Mouse (Mus musculus) thymus, adult 2 months (tissue): ENCODE measurements around the gene Plgrkt. TPM values are rescaled to one million over a fixed set of nuclear protein-coding genes. Genes with fewer than 3 reads are reported as not detected.

Experiments
- DNase-seq: peaks from one replicate; pipeline ENCODE4 v3.0.0; 2021
- H3K27ac ChIP-seq: fragments of 200-500 bp; 2 replicates; pipeline ENCODE4 v1.5.1; 2012; ENCODE audit warnings: low read length, control low read depth; ENCODE audit not compliant: control insufficient read depth, insufficient read depth
- H3K27me3 ChIP-seq: fragments of 200-500 bp; 2 replicates; pipeline ENCODE4 v1.6.1; 2012; ENCODE audit warnings: mild to moderate bottlenecking, low read length, moderate library complexity, mixed read lengths; ENCODE audit not compliant: control insufficient read depth, insufficient read depth
- H3K36me3 ChIP-seq: fragments of 200-500 bp; 2 replicates; pipeline ENCODE4 v1.6.1; 2012; ENCODE audit warnings: mild to moderate bottlenecking, low read length, moderate library complexity; ENCODE audit not compliant: control insufficient read depth, insufficient read depth
- H3K4me1 ChIP-seq: fragments of 200-500 bp; replicated peaks from 2 replicates; pipeline ENCODE4 v1.6.1; 2012; ENCODE audit warnings: low read length; ENCODE audit not compliant: control insufficient read depth, insufficient read depth
- H3K4me3 ChIP-seq: fragments of 200-500 bp; 2 replicates; pipeline ENCODE4 v1.5.1; 2012; ENCODE audit warnings: mild to moderate bottlenecking, low read length, control low read depth, moderate library complexity; ENCODE audit not compliant: control insufficient read depth, insufficient read depth
- CTCF ChIP-seq: fragments of 200-500 bp; IDR thresholded peaks from 2 replicates; pipeline ENCODE4 v1.5.1; 2012; ENCODE audit warnings: mild to moderate bottlenecking, control low read depth, low read length, moderate library complexity, borderline replicate concordance; ENCODE audit not compliant: control insufficient read depth, poor library complexity, insufficient read depth; ENCODE audit errors: extremely low read depth
- POLR2A ChIP-seq: fragments of 200-500 bp; IDR thresholded peaks from 2 replicates; pipeline ENCODE4 v1.6.1; 2012; ENCODE audit warnings: mild to moderate bottlenecking, low read length, control low read depth, moderate library complexity; ENCODE audit not compliant: control insufficient read depth, poor library complexity, insufficient read depth; ENCODE audit errors: extremely low read depth
- WGBS: fragments of 180-500 bp; shearing (Covaris S2); methylation state at CpG from one replicate; pipeline ENCODE4 v1.1.7; 2018; 5-methylcytosine and 5-hydroxymethylcytosine counted together
- polyA plus RNA-seq: library from polyadenylated mRNA; depleted of rRNA; stranded (reverse); fragments of >200 nt; gene quantifications from 2 replicates; pipeline ENCODE4 v1.2.3, GENCODE M21; 2012

The Plgrkt gene
- polyA plus RNA-seq, 1 experiment = 144 TPM

DNA sequence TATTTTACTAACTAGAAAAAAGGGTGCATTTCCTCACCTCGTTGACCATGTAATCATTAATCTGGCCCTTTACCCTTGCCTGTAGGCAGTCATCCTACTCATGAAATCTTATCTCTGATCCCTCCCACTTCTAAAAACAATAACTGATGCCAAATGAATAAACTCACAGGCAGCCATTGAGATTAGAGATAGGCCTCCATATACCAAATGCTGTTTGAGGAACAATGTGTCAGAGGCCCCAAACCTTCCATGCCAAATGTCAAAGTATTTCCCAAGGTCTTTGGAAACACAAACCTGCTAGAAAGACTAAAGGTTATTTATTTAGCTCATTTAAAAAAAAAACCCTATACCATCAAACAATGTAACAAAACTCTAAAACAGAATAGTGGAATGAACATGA lies 29.2 kb upstream of the Plgrkt start:
- no peak for DNase-seq
- H3K27ac ChIP-seq = no peak overlapping the region
- no peak for TF ChIP-seq CTCF
- no peak for TF ChIP-seq POLR2A
- no peaks in the 10 kb centered on the region for H3K4me1 ChIP-seq
- no peaks in the 10 kb centered on the region for H3K27me3 ChIP-seq
- WGBS = 78% methylated on average over 1 of the region's 1 CpGs
- no peak overlapping the region for H3K4me3 ChIP-seq
- no peaks in the 10 kb centered on the region for H3K36me3 ChIP-seq

DNA sequence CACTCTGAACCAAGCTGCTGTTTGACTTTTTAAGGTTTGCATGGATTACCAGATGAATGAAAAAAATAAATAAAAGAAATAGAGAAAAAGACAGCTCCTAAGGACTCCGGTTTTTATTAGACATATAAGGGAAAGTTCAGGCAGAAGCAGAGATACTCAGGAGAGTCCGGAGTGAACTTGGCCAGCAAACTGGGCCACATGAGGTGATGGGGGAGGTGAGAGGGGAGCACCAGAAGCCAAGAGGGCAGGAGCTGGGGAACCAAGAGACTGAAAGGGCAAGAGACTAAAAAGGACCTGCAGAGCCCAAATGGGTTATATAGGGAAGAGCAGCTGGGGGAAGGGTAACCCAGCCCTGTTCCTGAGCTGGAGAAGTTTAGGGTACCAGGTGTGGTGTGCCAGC lies 27.5 kb upstream of the Plgrkt start:
- no peak for DNase-seq
- H3K4me3 ChIP-seq = no peak overlapping the region
- H3K27me3 ChIP-seq = no peaks in the 10 kb centered on the region
- WGBS = 99% methylated on average over 2 of the region's 2 CpGs
- TF ChIP-seq POLR2A = no peak
- no peak for TF ChIP-seq CTCF
- no peaks in the 10 kb centered on the region for H3K36me3 ChIP-seq
- no peak overlapping the region for H3K27ac ChIP-seq
- no peaks in the 10 kb centered on the region for H3K4me1 ChIP-seq

DNA sequence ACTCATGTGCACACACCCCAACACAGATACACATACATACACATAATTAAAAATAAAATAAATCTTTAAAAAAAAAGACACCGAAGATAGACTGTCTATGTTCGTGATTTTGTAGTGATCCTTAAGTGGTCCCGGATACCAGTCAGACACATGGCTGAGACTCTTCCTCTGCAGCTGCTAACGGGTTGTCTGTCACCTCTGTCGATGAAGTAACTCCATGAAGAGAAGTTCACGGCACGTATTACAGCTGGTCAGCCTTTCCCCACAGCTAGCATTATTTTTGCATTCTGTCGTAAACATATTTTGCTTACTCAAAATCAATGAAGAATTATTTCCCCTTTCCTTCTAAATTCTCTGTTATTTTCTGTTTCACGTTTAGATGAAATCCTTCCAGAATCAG lies 26.1 kb upstream of the Plgrkt start:
- Histone ChIP-seq H3K27ac (no peak overlapping the region), H3K4me1 (no peaks in the 10 kb centered on the region), H3K4me3 (no peak overlapping the region), H3K27me3 (no peaks in the 10 kb centered on the region), H3K36me3 (no peaks in the 10 kb centered on the region)
- no peak for DNase-seq
- TF ChIP-seq POLR2A (no peak), CTCF (no peak)
- WGBS = 92% methylated on average over 9 of the region's 9 CpGs

DNA sequence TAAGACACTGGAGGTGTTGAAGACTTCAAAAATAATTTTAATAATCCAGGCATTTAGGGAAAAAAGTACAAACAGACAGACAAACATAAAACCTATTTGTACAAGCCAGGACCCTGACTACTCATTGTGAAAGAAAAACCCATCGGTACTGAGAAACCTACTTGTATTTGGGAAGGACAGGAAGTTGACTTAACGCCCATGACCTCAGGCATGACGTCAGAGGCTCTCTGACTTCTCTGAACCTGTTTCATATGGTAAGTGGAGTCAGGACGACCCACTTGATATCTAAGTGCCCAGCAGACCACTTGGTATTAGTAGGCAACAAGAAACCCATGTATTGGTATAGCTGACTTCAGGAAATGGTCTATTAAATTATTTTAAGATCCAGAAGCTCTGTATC lies 24.1 kb upstream of the Plgrkt start:
- DNase-seq = no peak
- H3K36me3 ChIP-seq = no peaks in the 10 kb centered on the region
- no peak overlapping the region for H3K4me3 ChIP-seq
- no peaks in the 10 kb centered on the region for H3K27me3 ChIP-seq
- TF ChIP-seq CTCF (no peak), POLR2A (no peak)
- 57% methylated on average over 4 of the region's 4 CpGs for WGBS
- H3K27ac ChIP-seq = no peak overlapping the region
- no peaks in the 10 kb centered on the region for H3K4me1 ChIP-seq

GRCm38 (mm10) chr19:29390483-29390882 lies 23.3 kb upstream of the Plgrkt start:
- DNase-seq = no peak
- Histone ChIP-seq H3K4me1 (no peaks in the 10 kb centered on the region), H3K4me3 (no peak overlapping the region), H3K36me3 (peaks cover 6% of the 10 kb centered on the region; the same call in 1 of the 2 replicates), H3K27me3 (no peaks in the 10 kb centered on the region), H3K27ac (no peak overlapping the region)
- TF ChIP-seq POLR2A = no peak
- no peak for TF ChIP-seq CTCF
- 85% methylated on average over 5 of the region's 5 CpGs for WGBS

DNA sequence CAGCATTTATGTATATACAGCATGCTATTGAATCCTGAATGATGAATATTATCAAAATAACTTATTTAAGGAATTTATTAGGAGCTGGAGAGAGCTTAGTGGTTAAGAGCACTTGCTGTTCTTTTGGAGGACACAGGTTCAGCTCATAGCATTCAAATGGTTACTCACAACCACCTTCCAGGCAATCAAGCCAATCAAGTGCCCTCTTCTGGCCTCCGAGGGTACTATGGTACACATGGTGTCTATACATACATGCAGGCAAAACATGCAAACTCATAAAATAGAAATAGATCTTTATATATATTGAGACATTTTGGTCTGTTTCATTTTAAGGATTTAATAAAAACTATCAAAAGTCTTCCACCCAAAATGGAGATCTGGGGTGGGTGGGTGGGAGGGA lies 21.6 kb upstream of the Plgrkt start:
- H3K27me3 ChIP-seq = no peaks in the 10 kb centered on the region
- H3K36me3 ChIP-seq = peaks cover 9% of the 10 kb centered on the region
- H3K27ac ChIP-seq = no peak overlapping the region
- TF ChIP-seq CTCF (no peak), POLR2A (no peak)
- no peak for DNase-seq
- 98% methylated on average over 1 of the region's 1 CpGs for WGBS
- H3K4me3 ChIP-seq = no peak overlapping the region
- H3K4me1 ChIP-seq = no peaks in the 10 kb centered on the region; the same call in 1 of the 2 replicates

GRCm38 (mm10) chr19:29385822-29386221 lies 18.6 kb upstream of the Plgrkt start:
- no peak for DNase-seq
- Histone ChIP-seq H3K27ac (no peak overlapping the region), H3K4me1 (peaks cover 6% of the 10 kb centered on the region), H3K36me3 (peaks cover 12% of the 10 kb centered on the region), H3K27me3 (no peaks in the 10 kb centered on the region), H3K4me3 (no peak overlapping the region)
- WGBS = 96% methylated on average over 4 of the region's 4 CpGs
- no peak for TF ChIP-seq POLR2A
- no peak for TF ChIP-seq CTCF
